Mouse (Mus musculus): ENCODE measurements around the gene Siae. TPM values are rescaled to one million over a fixed set of nuclear protein-coding genes. Genes with fewer than 3 reads are reported as not detected.

Siae gene
- polyA plus RNA-seq, 1 experiment = not detected

GRCm38 (mm10) chr9:37670261-37670660 is 114.8 kb downstream of the Siae start:
- H3K36me3 ChIP-seq (ENCODE audit: control insufficient read depth) = no peaks in the 10 kb centered on the region
- no peak overlapping the region for H3K4me3 ChIP-seq (replicated peaks)
- no peak for TF ChIP-seq GATA1 (IDR thresholded peaks at IDR 0.05; ENCODE audit: low read length)
- no peak for TF ChIP-seq TAL1 (IDR thresholded peaks at IDR 0.05; ENCODE audit: low read length)
- H3K27me3 ChIP-seq (ENCODE audit: control insufficient read depth) = no peaks in the 10 kb centered on the region; the same call in 1 of the 2 replicates
- no peaks in the 10 kb centered on the region for H3K4me1 ChIP-seq (ENCODE audit: control insufficient read depth)
- H3K9me3 ChIP-seq (ENCODE audit: control insufficient read depth, low read length) = no peaks in the 10 kb centered on the region

- no peaks in the 10 kb centered on the region for H3K4me1 ChIP-seq (ENCODE audit: control insufficient read depth)
- TF ChIP-seq TAL1 (IDR thresholded peaks at IDR 0.05; ENCODE audit: low read length) = no peak
- TF ChIP-seq GATA1 (IDR thresholded peaks at IDR 0.05; ENCODE audit: low read length) = no peak
Measured at GRCm38 (mm10) chr9:37675287-37675686, 119.8 kb downstream of the Siae start.

GRCm38 (mm10) chr9:37681123-37681522 is 125.6 kb downstream of the Siae start:
- Histone ChIP-seq H3K27me3 (ENCODE audit: control insufficient read depth) (no peaks in the 10 kb centered on the region), H3K9me3 (ENCODE audit: control insufficient read depth, low read length) (no peaks in the 10 kb centered on the region), H3K4me3 (replicated peaks) (no peak overlapping the region), H3K36me3 (ENCODE audit: control insufficient read depth) (no peaks in the 10 kb centered on the region), H3K4me1 (ENCODE audit: control insufficient read depth) (no peaks in the 10 kb centered on the region)
- TF ChIP-seq TAL1 (IDR thresholded peaks at IDR 0.05; ENCODE audit: low read length) = no peak
- TF ChIP-seq GATA1 (IDR thresholded peaks at IDR 0.05; ENCODE audit: low read length) = no peak

More at GRCm38 (mm10) chr9:37675287-37675686, 119.8 kb downstream of the Siae start:
- no peak overlapping the region for H3K4me3 ChIP-seq (replicated peaks)
- H3K9me3 ChIP-seq (ENCODE audit: control insufficient read depth, low read length) = no peaks in the 10 kb centered on the region
- no peaks in the 10 kb centered on the region for H3K36me3 ChIP-seq (ENCODE audit: control insufficient read depth)
- no peaks in the 10 kb centered on the region for H3K27me3 ChIP-seq (ENCODE audit: control insufficient read depth)

GRCm38 (mm10) chr9:37687288-37687940 is 131.9 kb downstream of the Siae start:
- TF ChIP-seq TAL1 (IDR thresholded peaks at IDR 0.05; ENCODE audit: low read length) (no peak), GATA1 (IDR thresholded peaks at IDR 0.05; ENCODE audit: low read length) (no peak)
- Histone ChIP-seq H3K4me3 (replicated peaks) (no peak overlapping the region), H3K36me3 (ENCODE audit: control insufficient read depth) (no peaks in the 10 kb centered on the region), H3K27me3 (ENCODE audit: control insufficient read depth) (no peaks in the 10 kb centered on the region), H3K9me3 (ENCODE audit: control insufficient read depth, low read length) (no peaks in the 10 kb centered on the region), H3K4me1 (ENCODE audit: control insufficient read depth) (no peaks in the 10 kb centered on the region)

GRCm38 (mm10) chr9:37687941-37688303 is 132.4 kb downstream of the Siae start:
- Histone ChIP-seq H3K4me3 (replicated peaks) (no peak overlapping the region), H3K4me1 (ENCODE audit: control insufficient read depth) (no peaks in the 10 kb centered on the region), H3K36me3 (ENCODE audit: control insufficient read depth) (no peaks in the 10 kb centered on the region), H3K9me3 (ENCODE audit: control insufficient read depth, low read length) (no peaks in the 10 kb centered on the region), H3K27me3 (ENCODE audit: control insufficient read depth) (no peaks in the 10 kb centered on the region)
- TF ChIP-seq TAL1 (IDR thresholded peaks at IDR 0.05; ENCODE audit: low read length) (no peak), GATA1 (IDR thresholded peaks at IDR 0.05; ENCODE audit: low read length) (no peak)

GRCm38 (mm10) chr9:37689970-37690686 is 134.6 kb downstream of the Siae start:
- H3K36me3 ChIP-seq (ENCODE audit: control insufficient read depth) = no peaks in the 10 kb centered on the region
- no peaks in the 10 kb centered on the region for H3K4me1 ChIP-seq (ENCODE audit: control insufficient read depth)
- TF ChIP-seq GATA1 (IDR thresholded peaks at IDR 0.05; ENCODE audit: low read length) = no peak
- no peak for TF ChIP-seq TAL1 (IDR thresholded peaks at IDR 0.05; ENCODE audit: low read length)
- no peak overlapping the region for H3K4me3 ChIP-seq (replicated peaks)
- H3K27me3 ChIP-seq (ENCODE audit: control insufficient read depth) = no peaks in the 10 kb centered on the region
- no peaks in the 10 kb centered on the region for H3K9me3 ChIP-seq (ENCODE audit: control insufficient read depth, low read length)

Other genes starting within 250 kb of the Siae start
- gene Ccdc15, start 207.3 kb upstream of the Siae start, polyA plus RNA-seq (2012) = 0.13 and 0.28 TPM in 2 replicates
- not detected in 2 replicates for gene Hepacam, start 188.3 kb upstream of the Siae start, polyA plus RNA-seq (2012)
- gene Robo4, start 153.8 kb upstream of the Siae start, polyA plus RNA-seq (2012) = 0.02 and 0.23 TPM in 2 replicates
- 0.05 and 0.08 TPM in 2 replicates for gene Robo3, start 122.5 kb upstream of the Siae start, polyA plus RNA-seq (2012)
- 0.21 and 0.63 TPM in 2 replicates for gene Msantd2, start 66.4 kb upstream of the Siae start, polyA plus RNA-seq (2012)
- not detected in 2 replicates for gene Esam, start 27.6 kb upstream of the Siae start, polyA plus RNA-seq (2012)
- not detected in 2 replicates for gene Vsig2, start 16.4 kb upstream of the Siae start, polyA plus RNA-seq (2012)
- 2.9 and 4.5 TPM in 2 replicates for gene Nrgn, start 2.8 kb upstream of the Siae start, polyA plus RNA-seq (2012)
- 0.21 TPM in 1 of 2 replicates, not detected in the other for gene Spa17, start 58.0 kb downstream of the Siae start, polyA plus RNA-seq (2012)
- 3.2 and 3.4 TPM in 2 replicates for gene Tbrg1, start 101.6 kb downstream of the Siae start, polyA plus RNA-seq (2012)
- gene Panx3, start 113.5 kb downstream of the Siae start, polyA plus RNA-seq (2012) = not detected in 2 replicates
- not detected in 2 replicates for gene Olfr160, start 160.6 kb downstream of the Siae start, polyA plus RNA-seq (2012)
- 0.04 TPM in 1 of 2 replicates, not detected in the other for gene Olfr874, start 189.4 kb downstream of the Siae start, polyA plus RNA-seq (2012)
- gene Olfr875, start 216.2 kb downstream of the Siae start, polyA plus RNA-seq (2012) = not detected in 2 replicates
- gene Olfr876, start 247.3 kb downstream of the Siae start, polyA plus RNA-seq (2012) = 0.03 TPM in 1 of 2 replicates, not detected in the other

All from erythroblast, embryonic 14.5 days (primary cell).